Mouse (Mus musculus) bone marrow macrophage, adult 2 months (primary cell): ENCODE data around the gene Cited4. TPM values are rescaled to one million over a fixed set of nuclear protein-coding genes. Genes with fewer than 3 reads are reported as not detected.

Source experiments
- H3K27ac ChIP-seq: 2 replicates; pipeline ENCODE4 v1.5.1; 2012; ENCODE audit warnings: low read depth, low read length; ENCODE audit not compliant: insufficient read depth
- H3K4me1 ChIP-seq: 2 replicates; pipeline ENCODE4 v1.6.1; 2012; ENCODE audit warnings: low read length; ENCODE audit not compliant: control insufficient read depth, insufficient read depth
- H3K4me3 ChIP-seq: 2 replicates; pipeline ENCODE4 v1.5.1; 2012; ENCODE audit warnings: mild to moderate bottlenecking, low read length, moderate library complexity; ENCODE audit not compliant: insufficient read depth
- CTCF ChIP-seq: IDR thresholded peaks from 2 replicates; pipeline ENCODE4 v1.5.1; 2012; ENCODE audit warnings: low read depth, mild to moderate bottlenecking, low read length, moderate library complexity
- POLR2A ChIP-seq: IDR thresholded peaks from 2 replicates; pipeline ENCODE4 v1.6.1; 2012; ENCODE audit warnings: mild to moderate bottlenecking, low read depth, low read length, borderline replicate concordance
- polyA plus RNA-seq: library from polyadenylated mRNA; stranded (reverse); fragments of >200 nt; gene quantifications from 2 replicates; pipeline ENCODE4 v1.2.4, GENCODE M21; 2012; ENCODE audit not compliant: missing spikeins, insufficient read depth, insufficient read length

Gene Cited4
- not detected in 2 replicates for polyA plus RNA-seq

DNA sequence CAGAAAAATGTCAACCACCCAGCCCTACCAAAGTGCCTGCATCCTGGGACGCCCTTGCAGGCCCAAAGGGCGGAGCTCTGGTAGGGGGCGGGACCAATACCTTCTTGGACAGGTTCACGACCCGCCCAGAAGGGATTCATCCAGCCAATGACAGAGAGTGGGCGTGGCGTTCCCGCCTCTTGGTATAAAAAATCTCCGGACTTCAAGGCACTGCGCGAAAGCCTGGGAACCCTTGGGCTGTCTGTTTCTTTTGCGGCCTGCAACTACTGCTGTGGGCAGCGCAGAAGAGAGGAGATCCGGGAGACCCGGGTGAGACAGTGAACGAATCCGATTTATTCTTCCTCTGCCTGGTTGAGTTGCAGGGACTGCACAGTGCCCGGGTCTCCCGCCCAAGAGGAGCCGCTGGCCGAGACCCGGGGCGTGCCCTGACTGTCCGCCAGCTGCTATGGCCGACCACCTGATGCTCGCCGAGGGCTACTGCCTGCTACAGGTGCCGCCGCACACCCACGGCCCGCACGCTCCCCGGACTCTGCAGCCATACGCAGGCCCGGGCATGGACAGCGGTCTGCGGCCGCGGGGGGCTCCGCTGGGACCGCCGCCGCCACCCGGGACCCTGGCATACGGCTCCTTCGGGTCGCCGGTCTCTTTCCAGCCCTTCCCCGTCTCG lies at the start of gene Cited4:
TSS of gene Cited4 (plus strand) at position 215 of the 667 bp plus-strand sequence.
- TF ChIP-seq CTCF: no peak
- TF ChIP-seq POLR2A: no peak
- Histone ChIP-seq H3K27ac (no peak within 1 kb of the TSS), H3K4me3 (peak within 1 kb of the TSS; percentile 61), H3K4me1 (0 out of 2 replicates have a peak, but pooled peaks cover 5% of the 10 kb centered on the region)

GRCm38 (mm10) chr4:120627728-120628127 lies 38.6 kb upstream of the Cited4 start:
- Histone ChIP-seq H3K27ac (no peak overlapping the region), H3K4me3 (no peak overlapping the region), H3K4me1 (no peaks in the 10 kb centered on the region)
- TF ChIP-seq POLR2A (no peak), CTCF (no peak)

DNA sequence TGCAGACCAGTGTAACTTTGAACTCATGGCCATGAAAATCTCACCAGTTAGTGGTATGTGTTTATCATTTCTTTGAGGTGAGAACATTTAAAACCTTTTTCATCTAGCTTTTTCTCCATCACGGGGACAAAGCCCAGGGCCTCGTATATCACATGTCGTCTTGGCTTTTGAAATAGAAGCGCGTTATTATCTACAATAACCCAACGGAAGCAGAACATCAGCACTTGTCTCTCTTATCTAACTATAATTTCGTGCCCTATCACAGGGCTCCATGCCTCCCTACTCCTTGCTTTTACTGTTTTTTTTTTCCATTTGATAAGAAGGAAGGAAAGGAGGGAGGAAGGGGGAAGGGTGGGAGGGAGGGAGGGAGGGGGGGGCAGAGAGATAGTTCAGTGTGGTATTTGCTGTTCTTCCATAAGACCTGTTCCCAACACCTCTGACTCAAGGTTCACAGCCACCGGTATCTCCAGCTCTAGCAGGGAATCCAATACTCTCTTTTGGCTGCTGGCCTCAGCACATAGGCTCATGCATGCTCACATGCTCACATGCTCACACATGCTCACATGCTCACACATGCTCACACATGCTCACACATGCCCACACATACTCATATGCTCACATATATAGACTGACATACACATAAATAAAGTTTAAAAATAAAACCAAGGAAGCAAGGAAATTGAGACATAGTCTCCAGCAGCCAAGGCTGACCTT lies 36.0 kb upstream of the Cited4 start:
- Histone ChIP-seq H3K4me3 (no peak overlapping the region), H3K27ac (no peak overlapping the region), H3K4me1 (no peaks in the 10 kb centered on the region)
- TF ChIP-seq CTCF: no peak
- TF ChIP-seq POLR2A: no peak

DNA sequence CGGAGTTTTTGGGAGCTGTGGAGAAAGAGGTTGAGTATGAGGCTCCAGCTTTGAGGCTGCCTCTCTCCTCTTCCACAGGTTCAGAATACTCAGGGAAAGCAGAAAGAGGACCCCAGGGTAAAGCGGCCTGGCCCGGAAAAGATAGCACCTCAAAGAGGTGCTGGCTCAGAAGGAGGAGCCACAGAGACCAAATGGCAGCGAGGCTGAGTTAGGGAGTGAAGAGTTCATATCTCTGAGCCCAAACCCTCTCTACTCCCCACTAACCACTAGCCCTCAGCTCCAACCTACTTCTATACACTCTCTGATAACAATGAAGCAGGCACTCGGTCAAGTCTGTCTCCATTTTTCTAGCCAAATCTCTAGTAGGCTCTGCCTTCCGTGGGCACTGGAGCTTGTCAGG lies 34.5 kb upstream of the Cited4 start:
- Histone ChIP-seq H3K4me1 (no peaks in the 10 kb centered on the region), H3K4me3 (no peak overlapping the region), H3K27ac (no peak overlapping the region)
- TF ChIP-seq POLR2A: no peak
- no peak for TF ChIP-seq CTCF

GRCm38 (mm10) chr4:120635351-120635750 lies 31.0 kb upstream of the Cited4 start:
- Histone ChIP-seq H3K4me1 (no peaks in the 10 kb centered on the region), H3K4me3 (no peak overlapping the region), H3K27ac (no peak overlapping the region)
- no peak for TF ChIP-seq CTCF
- no peak for TF ChIP-seq POLR2A

GRCm38 (mm10) chr4:120641946-120642345 lies 24.4 kb upstream of the Cited4 start:
- H3K4me1 ChIP-seq: peaks cover 16% of the 10 kb centered on the region
- no peak overlapping the region for H3K4me3 ChIP-seq
- no peak overlapping the region for H3K27ac ChIP-seq
- no peak for TF ChIP-seq POLR2A
- no peak for TF ChIP-seq CTCF

DNA sequence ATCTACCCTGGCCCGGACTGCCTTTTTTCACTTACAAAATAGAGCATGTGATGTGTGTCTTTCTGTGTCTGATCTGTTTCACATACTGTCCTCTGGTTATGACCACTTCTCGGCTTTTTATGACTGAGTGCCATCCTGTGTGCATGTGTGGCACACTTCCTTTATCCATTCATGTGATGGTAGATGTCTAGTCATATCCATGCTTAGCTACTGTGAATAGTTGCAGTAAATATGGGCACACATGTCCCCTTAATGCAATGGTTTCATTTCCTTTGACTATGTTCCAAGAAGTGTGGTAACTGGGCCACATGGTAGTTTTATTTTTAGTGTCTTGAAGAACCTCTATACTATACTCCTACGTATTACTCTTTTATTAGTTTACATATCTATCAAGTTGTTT lies 22.5 kb upstream of the Cited4 start:
- Histone ChIP-seq H3K4me1 (peaks cover 16% of the 10 kb centered on the region), H3K27ac (no peak overlapping the region; the same call in 1 of the 2 replicates), H3K4me3 (no peak overlapping the region)
- TF ChIP-seq CTCF (no peak), POLR2A (no peak)

- TF ChIP-seq POLR2A (no peak), CTCF (no peak)
- Histone ChIP-seq H3K27ac (no peak overlapping the region), H3K4me1 (peaks cover 4% of the 10 kb centered on the region), H3K4me3 (no peak overlapping the region)
These were observed 16.8 kb upstream of the Cited4 start for GRCm38 (mm10) chr4:120649369-120650207.

DNA sequence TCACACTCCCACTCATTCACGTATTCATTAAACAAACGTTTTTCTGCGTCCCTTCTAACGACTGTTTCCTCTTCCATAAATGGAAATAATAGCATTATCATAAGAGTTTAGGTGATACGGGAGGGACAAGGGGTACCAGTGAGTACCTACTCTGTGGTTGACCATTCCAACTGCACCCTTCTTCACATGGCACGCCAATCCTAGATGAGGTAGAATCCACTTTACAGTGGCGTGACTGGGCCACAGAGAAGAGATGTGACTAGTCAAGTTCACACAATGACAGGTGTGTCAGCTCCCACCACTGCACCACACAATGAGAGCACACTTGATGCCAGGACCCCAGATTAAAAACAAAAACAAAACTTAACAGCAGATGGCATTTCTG lies 16.2 kb upstream of the Cited4 start:
- Histone ChIP-seq H3K27ac (no peak overlapping the region), H3K4me3 (no peak overlapping the region)
- TF ChIP-seq POLR2A (no peak), CTCF (no peak)

GRCm38 (mm10) chr4:120655898-120656297 lies 10.5 kb upstream of the Cited4 start:
- no peak overlapping the region for H3K27ac ChIP-seq
- no peaks in the 10 kb centered on the region for H3K4me1 ChIP-seq
- no peak overlapping the region for H3K4me3 ChIP-seq
- TF ChIP-seq CTCF: no peak
- TF ChIP-seq POLR2A: no peak

More for the DNA sequence above, 16.2 kb upstream of the Cited4 start:
- H3K4me1 ChIP-seq: peaks cover 2% of the 10 kb centered on the region; the same call in 1 of the 2 replicates
